Mouse (Mus musculus) kidney, embryonic 14.5 days (tissue): ENCODE measurements around the gene Fam117b. TPM values are rescaled to one million over a fixed set of nuclear protein-coding genes. Genes with fewer than 3 reads are reported as not detected.

ENCODE experiments used
- polyA plus RNA-seq: library from polyadenylated mRNA; unstranded; fragments of >200 nt; fragmentation: Nextera tagmentation; extraction: Ambion mirVana; gene quantifications from 2 replicates; pipeline ENCODE4 v1.2.1, GENCODE M21; 2014

Fam117b gene
- polyA plus RNA-seq, 1 experiment from 2014 or later = 19.2 TPM

Other genes starting within 250 kb of the Fam117b start
- gene Sumo1, start 242.2 kb upstream of the Fam117b start, polyA plus RNA-seq = 460 and 593 TPM in 2 replicates
- 298 and 318 TPM in 2 replicates for gene Nop58, start 228.0 kb upstream of the Fam117b start, polyA plus RNA-seq
- 13.6 and 14.2 TPM in 2 replicates for gene Bmpr2, start 149.6 kb upstream of the Fam117b start, polyA plus RNA-seq
- 1.8 and 2.3 TPM in 2 replicates for gene Ica1l, start 130.2 kb downstream of the Fam117b start, polyA plus RNA-seq
- 6.1 and 9.3 TPM in 2 replicates for gene Carf, start 185.2 kb downstream of the Fam117b start, polyA plus RNA-seq
- gene Wdr12, start 185.6 kb downstream of the Fam117b start, polyA plus RNA-seq = 68.3 and 69.5 TPM in 2 replicates